Mouse (Mus musculus) liver, postnatal 0 days (tissue): ENCODE measurements around the gene Sept11. TPM values are rescaled to one million over a fixed set of nuclear protein-coding genes. Genes with fewer than 3 reads are reported as not detected.

Source experiments
- ATAC-seq: fragments of 200-750 bp; cut with Nextera tagmentation; 2 replicates; pipeline ENCODE4 v1.8.0; 2017; ENCODE audit warnings: mild to moderate bottlenecking, moderate library complexity
- DNase-seq: peaks from one replicate; pipeline ENCODE4 v3.0.0-alpha.2; 2016
- H3K27ac ChIP-seq: fragments of 300-500 bp; sonication (generic); 2 replicates; pipeline ENCODE4 v1.5.1; 2014; ENCODE audit warnings: antibody characterized with exemption, moderate library complexity, mild to moderate bottlenecking, low read depth
- H3K27me3 ChIP-seq: fragments of 300-500 bp; sonication (generic); 2 replicates; pipeline ENCODE4 v1.6.1; 2014; ENCODE audit warnings: low read length, control low read depth, mixed read lengths; ENCODE audit not compliant: insufficient read depth
- H3K36me3 ChIP-seq: fragments of 300-500 bp; sonication (generic); replicated peaks from 2 replicates; pipeline ENCODE4 v1.6.1; 2014; ENCODE audit warnings: mild to moderate bottlenecking, control low read depth, low read length, moderate library complexity, mixed read lengths; ENCODE audit not compliant: insufficient read depth
- H3K4me1 ChIP-seq: fragments of 300-500 bp; sonication (generic); 2 replicates; pipeline ENCODE4 v1.6.1; 2014; ENCODE audit warnings: antibody characterized with exemption, mild to moderate bottlenecking, control low read depth; ENCODE audit not compliant: insufficient read depth
- H3K4me2 ChIP-seq: fragments of 300-500 bp; sonication (generic); 2 replicates; pipeline ENCODE4 v1.6.1; 2014; ENCODE audit warnings: low read depth, mild to moderate bottlenecking, low read length, moderate library complexity, mixed read lengths
- H3K4me3 ChIP-seq: fragments of 300-500 bp; sonication (generic); 2 replicates; pipeline ENCODE4 v1.5.1; 2014; ENCODE audit warnings: low read depth, low read length
- H3K9ac ChIP-seq: fragments of 300-500 bp; sonication (generic); replicated peaks from 2 replicates; pipeline ENCODE4 v1.6.1; 2014; ENCODE audit warnings: mild to moderate bottlenecking, moderate library complexity
- H3K9me3 ChIP-seq: fragments of 300-500 bp; sonication (generic); 2 replicates; pipeline ENCODE4 v1.6.1; 2016; ENCODE audit warnings: mild to moderate bottlenecking, control low read depth, low read length, mixed read lengths
- CTCF ChIP-seq: sonication (generic); IDR thresholded peaks from 2 replicates; pipeline ENCODE4 v1.5.1; 2016; ENCODE audit warnings: antibody characterized with exemption, low read depth
- EP300 ChIP-seq: IDR thresholded peaks from 2 replicates; pipeline ENCODE4 v1.6.1; 2016; ENCODE audit warnings: antibody characterized with exemption, low read depth, mild to moderate bottlenecking
- WGBS: fragments of 180-500 bp; shearing (Covaris S2); extraction: QIAGEN DNeasy Blood & Tissue Kit; methylation state at CpG from one replicate; pipeline ENCODE4 v1.1.7; 2014; ENCODE audit not compliant: insufficient replicate concordance; 5-methylcytosine and 5-hydroxymethylcytosine counted together
- polyA plus RNA-seq: library from polyadenylated mRNA; unstranded; fragments of >200 nt; fragmentation: Nextera tagmentation; extraction: Ambion mirVana; gene quantifications from 2 replicates; pipeline ENCODE4 v1.2.1, GENCODE M21; 2015

Sept11 gene
- polyA plus RNA-seq, 1 experiment from 2014 or later = 12.2 TPM

DNA sequence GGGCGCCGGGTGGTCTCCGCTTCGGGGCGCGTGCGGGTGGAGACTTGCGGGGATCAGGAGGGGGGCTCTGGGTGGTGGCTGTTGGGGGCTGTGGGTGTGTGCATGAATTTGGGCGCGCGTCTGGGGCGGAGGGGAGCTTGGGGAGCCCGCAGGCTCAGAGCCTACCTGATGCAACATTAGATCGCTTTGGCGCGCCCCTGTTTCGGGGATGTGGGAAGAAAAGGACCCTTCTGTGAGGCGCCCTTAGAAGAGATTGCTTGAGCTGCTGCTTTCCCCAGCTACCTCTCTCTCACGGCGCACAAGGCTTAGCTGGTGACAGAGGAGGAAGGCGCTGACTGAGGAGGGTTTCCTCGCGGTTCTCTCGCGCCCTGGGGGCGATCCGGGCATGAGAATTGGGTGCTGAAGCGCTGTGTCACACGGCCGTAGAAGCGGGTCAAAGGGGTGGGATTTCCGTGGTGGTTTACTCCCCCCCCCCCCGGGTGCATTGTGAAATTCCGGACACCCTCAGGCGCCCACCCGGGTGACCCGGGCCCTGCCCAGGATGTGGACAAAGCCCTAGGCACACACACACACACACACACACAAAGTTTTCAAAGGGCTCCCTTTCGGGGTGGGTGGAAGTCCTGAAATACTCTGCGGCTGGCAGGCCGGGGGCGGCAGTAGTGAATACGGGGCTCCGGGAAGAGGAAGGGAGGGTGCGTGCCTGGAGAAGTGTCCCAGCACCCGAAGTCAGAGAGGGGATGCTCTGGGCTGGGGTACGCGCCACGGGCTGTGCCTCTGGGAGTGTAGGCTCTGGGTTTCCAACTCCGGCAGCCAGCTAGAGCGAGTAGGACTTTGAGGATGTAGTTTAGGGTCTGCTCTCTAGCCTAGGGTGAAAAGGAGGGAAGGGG, 646 bp downstream of the Sept11 start:
- Histone ChIP-seq H3K9ac (peak overlapping the region; percentile 76), H3K27ac (peak overlapping the region; percentile 80), H3K4me1 (peaks cover 30% of the 10 kb centered on the region), H3K27me3 (no peaks in the 10 kb centered on the region), H3K4me2 (peak overlapping the region; percentile 83), H3K9me3 (no peaks in the 10 kb centered on the region), H3K4me3 (peak overlapping the region; percentile 79), H3K36me3 (no peaks in the 10 kb centered on the region)
- ATAC-seq (peak; percentile 23), DNase-seq (peak; percentile 50)
- no peak for TF ChIP-seq CTCF
- TF ChIP-seq EP300 = no peak
- under 1% methylated on average over 48 of the region's 50 CpGs for WGBS

DNA sequence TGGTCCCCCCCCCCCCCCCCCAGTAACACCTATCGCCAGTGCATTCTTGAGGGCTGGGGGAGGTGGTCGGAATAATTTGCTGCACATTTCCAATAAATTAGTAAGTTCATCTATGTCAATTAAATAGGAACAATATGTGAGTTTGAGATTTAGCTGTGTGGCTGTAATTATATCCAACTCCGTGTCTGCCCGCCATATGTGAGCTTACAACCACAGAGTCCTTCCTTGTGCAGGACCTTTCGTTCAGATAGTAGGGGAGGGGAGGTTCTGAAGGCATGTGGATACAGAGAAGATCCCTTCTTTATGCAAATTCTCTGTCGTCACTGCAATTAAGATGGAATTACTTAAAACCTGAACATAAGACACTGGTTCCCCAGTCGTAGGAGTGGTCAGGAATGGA, 2.1 kb downstream of the Sept11 start:
- H3K9me3 ChIP-seq = no peaks in the 10 kb centered on the region
- ATAC-seq = no peak
- H3K9ac ChIP-seq = no peak overlapping the region
- TF ChIP-seq EP300 = no peak
- no peak for TF ChIP-seq CTCF
- peak overlapping the region; percentile 83; the same call in 1 of the 2 replicates for H3K4me2 ChIP-seq
- H3K27me3 ChIP-seq = no peaks in the 10 kb centered on the region
- H3K27ac ChIP-seq = no peak overlapping the region
- H3K4me3 ChIP-seq = no peak overlapping the region
- H3K4me1 ChIP-seq = peaks cover 30% of the 10 kb centered on the region
- 71% methylated on average over 7 of the region's 7 CpGs for WGBS
- DNase-seq = no peak
- no peaks in the 10 kb centered on the region for H3K36me3 ChIP-seq

DNA sequence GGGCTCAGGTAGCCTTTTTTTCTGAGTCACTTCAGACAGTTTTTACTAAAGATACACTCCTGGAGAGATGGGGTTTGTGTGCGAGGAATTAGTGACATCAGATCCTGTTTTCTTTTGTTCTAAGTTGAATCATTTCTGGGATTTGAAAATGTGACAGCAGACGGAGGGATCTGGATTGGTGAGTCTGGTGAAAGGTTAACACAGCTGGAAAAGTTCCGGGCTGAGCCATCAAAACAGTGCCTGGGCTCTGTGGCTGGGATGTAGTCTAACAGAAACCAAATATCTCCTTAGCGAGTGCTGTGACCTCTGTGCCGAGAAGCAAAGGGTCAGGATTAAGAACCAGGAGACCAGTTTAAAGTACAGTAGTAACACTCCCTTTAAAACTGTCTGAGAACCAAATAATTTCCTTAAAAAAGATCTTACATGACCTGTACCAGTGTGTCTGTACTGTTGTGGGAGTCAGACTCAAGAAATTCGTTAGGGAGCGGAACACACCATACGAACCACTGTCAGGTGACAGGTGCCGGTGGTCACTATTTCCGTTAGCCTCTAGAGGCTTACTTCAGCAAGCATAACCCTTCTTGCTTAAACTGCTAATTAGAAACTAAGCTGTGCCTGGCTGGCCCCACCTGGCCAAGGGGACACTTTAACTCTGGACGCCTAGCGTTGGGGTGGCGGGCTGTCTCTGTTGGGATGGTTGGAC, 4.1 kb downstream of the Sept11 start:
- Histone ChIP-seq H3K4me1 (peaks cover 23% of the 10 kb centered on the region), H3K9me3 (no peaks in the 10 kb centered on the region), H3K27ac (no peak overlapping the region), H3K27me3 (no peaks in the 10 kb centered on the region), H3K4me2 (peak overlapping the region; percentile 13; the same call in 1 of the 2 replicates), H3K9ac (no peak overlapping the region), H3K4me3 (no peak overlapping the region), H3K36me3 (no peaks in the 10 kb centered on the region)
- TF ChIP-seq CTCF (no peak), EP300 (no peak)
- WGBS = 73% methylated on average over 13 of the region's 13 CpGs
- ATAC-seq (no peak), DNase-seq (no peak)

DNA sequence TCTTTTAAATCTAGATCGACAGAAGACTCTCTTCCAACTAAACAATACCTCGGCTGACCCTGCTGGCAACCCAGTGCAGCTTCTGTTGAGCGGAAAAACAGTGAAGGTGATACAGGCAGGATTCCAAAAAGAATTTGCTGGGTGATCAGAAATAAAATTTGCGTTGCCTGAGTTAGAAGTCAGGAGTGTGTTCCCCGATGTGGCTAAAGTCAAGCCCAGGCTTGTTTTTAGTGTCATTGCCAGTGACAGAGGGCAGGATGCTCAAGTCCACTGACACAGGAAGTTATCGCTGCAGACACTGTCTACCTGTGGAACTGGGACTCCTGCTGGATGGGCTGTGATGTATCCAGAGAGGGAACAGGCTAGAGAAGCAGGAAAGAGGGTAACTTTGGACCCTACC, 5.0 kb downstream of the Sept11 start:
- 73% methylated on average over 6 of the region's 6 CpGs for WGBS
- H3K9ac ChIP-seq = no peak overlapping the region
- no peak for ATAC-seq

DNA sequence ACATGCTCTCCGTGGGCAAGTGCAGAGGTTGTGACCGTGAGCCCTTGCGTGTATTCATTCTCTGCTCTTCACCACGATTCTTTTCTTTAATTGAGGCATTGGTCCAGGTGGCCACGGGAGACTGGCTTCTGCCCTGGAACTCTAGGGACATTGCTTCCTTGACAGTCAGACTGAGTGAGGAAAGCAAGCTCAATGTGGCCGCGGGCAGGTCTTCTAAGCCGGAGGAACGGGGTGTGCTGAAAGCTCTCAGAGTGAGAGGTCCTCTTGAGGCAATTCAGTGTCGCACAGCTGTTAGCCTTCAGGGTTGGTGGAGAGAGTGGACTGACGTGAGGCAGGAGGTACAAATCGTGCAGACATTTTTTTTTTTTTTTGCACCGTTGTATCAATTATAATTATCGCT, 5.6 kb downstream of the Sept11 start:
- no peak overlapping the region for H3K4me2 ChIP-seq
- H3K36me3 ChIP-seq = no peaks in the 10 kb centered on the region
- TF ChIP-seq CTCF (no peak), EP300 (no peak)
- ATAC-seq = no peak
- H3K9ac ChIP-seq = no peak overlapping the region
- peaks cover 23% of the 10 kb centered on the region for H3K4me1 ChIP-seq
- no peaks in the 10 kb centered on the region for H3K27me3 ChIP-seq
- no peak overlapping the region for H3K4me3 ChIP-seq
- H3K9me3 ChIP-seq = no peaks in the 10 kb centered on the region
- no peak overlapping the region for H3K27ac ChIP-seq
- no peak for DNase-seq
- 78% methylated on average over 14 of the region's 14 CpGs for WGBS

More for the DNA sequence above, 5.0 kb downstream of the Sept11 start:
- Histone ChIP-seq H3K4me3 (no peak overlapping the region), H3K36me3 (no peaks in the 10 kb centered on the region), H3K9me3 (no peaks in the 10 kb centered on the region), H3K27ac (no peak overlapping the region), H3K4me2 (no peak overlapping the region), H3K4me1 (peaks cover 23% of the 10 kb centered on the region), H3K27me3 (no peaks in the 10 kb centered on the region)
- no peak for DNase-seq
- TF ChIP-seq CTCF = no peak
- TF ChIP-seq EP300 = no peak

DNA sequence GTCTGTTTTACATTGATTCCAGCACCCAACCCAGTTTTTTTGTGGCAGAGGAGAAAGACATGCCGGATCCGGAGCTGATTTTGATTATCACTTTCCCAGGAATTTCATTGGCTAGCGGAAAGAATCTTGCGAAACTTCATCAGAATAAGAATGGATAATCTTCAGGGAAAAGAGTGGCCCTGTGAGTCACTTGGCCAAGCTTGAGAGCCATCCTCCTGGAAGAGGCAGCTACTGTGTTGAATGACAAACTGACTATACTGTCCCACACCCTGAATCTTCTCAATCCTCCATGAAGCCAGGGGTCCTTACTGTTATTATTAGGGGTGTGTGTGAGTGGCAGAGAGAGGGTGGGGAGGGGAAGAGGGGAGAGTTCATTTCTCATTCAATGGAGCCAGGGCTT, 7.7 kb downstream of the Sept11 start:
- H3K4me2 ChIP-seq = no peak overlapping the region
- DNase-seq = no peak
- ATAC-seq = no peak
- TF ChIP-seq CTCF = no peak
- TF ChIP-seq EP300 = no peak
- no peaks in the 10 kb centered on the region for H3K36me3 ChIP-seq
- no peak overlapping the region for H3K4me3 ChIP-seq
- no peaks in the 10 kb centered on the region for H3K9me3 ChIP-seq
- H3K27me3 ChIP-seq = no peaks in the 10 kb centered on the region
- 0 out of 2 replicates have a peak overlapping the region, but pooled peaks have one; percentile 29 for H3K27ac ChIP-seq
- peaks cover 11% of the 10 kb centered on the region; the same call in 1 of the 2 replicates for H3K4me1 ChIP-seq
- WGBS = 70% methylated on average over 4 of the region's 4 CpGs
- no peak overlapping the region for H3K9ac ChIP-seq
